Mouse (Mus musculus) ovary, adult 10 weeks (tissue): ENCODE results near the gene Toe1. TPM values are rescaled to one million over a fixed set of nuclear protein-coding genes. Genes with fewer than 3 reads are reported as not detected.

Experiments
- polyA plus RNA-seq: library from polyadenylated mRNA; stranded (reverse); fragments of 350-450 nt; fragmentation: Illumina TruSeq; extraction: RNeasy Lipid Tissue Mini Kit (QIAGEN cat#74804); gene quantifications from one replicate; pipeline ENCODE4 v1.2.3, GENCODE M21; 2014

Toe1 gene
- polyA plus RNA-seq = 6.5 TPM

DNA sequence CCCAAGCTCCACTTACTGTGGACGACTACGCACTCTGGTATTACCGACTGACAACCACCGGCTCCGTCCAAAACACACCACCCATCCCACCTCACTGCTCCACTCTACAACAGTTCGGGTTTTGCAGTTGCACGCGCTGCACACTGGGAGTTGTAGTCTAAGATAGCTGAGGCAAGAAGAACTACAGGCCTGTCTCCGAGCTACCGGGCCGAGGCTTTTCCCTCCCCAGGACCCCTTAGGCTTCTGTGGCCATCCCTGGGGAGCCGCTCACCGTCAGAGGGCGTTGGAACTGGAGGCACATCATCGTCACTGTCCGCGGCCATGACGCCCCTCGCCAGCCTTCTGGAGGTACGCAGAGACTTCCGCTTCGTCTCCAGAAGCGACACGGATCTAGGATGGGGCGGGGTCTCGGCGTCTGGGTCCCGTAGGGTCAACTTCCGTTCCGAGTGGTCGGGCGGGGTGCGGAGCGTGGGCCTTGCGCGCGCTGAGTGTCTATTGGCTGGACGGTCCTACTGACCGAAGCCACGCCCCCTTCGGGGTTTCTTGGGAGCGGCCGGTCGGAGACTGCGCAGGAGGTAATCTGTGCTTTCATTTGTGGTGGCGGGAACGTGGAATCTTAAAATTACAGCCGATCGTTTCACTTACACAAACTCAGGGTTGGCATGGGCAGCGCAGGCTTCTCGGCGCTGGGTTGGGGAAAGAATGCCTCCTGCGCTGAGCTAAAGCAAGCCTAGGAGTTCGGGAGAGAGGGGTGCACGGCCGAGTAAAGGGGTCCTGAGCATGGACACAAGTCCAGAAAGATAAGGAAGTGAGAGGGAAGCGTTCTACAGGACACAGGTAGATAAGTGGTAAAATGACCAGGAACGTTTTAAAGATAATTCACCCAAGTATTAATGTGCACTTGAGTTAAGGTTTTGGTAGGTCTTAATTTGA is at the start of gene Toe1, which contains the start of gene Mutyh:
Gene Toe1 (minus strand): TSS at position 444 of the 933 bp plus-strand sequence.
Gene Mutyh (plus strand): TSS at position 527 of the 933 bp plus-strand sequence.

GRCm38 (mm10) chr4:116821694-116822016 is 14.2 kb upstream of the Toe1 start, which contains the start of gene Hpdl:
Hpdl (minus strand) TSS chr4:116821707.

Other genes starting within 250 kb of the Toe1 start
- 72.8 TPM for gene Gpbp1l1, start 250.0 kb downstream of the Toe1 start, polyA plus RNA-seq
- 3.5 TPM for gene Ccdc17, start 211.0 kb downstream of the Toe1 start, polyA plus RNA-seq
- 207 TPM for gene Nasp, start 179.7 kb downstream of the Toe1 start, polyA plus RNA-seq
- 554 TPM for gene Akr1a1, start 156.0 kb downstream of the Toe1 start, polyA plus RNA-seq
- gene Prdx1, start 122.1 kb downstream of the Toe1 start, polyA plus RNA-seq = 3,325 TPM
- 33.4 TPM for gene Mmachc, start 99.2 kb downstream of the Toe1 start, polyA plus RNA-seq
- gene Ccdc163, start 99.1 kb downstream of the Toe1 start, polyA plus RNA-seq = 14.2 TPM
- 2.5 TPM for gene Tesk2, start 86.7 kb downstream of the Toe1 start, polyA plus RNA-seq
- gene Mutyh, start 83 bp upstream of the Toe1 start, polyA plus RNA-seq = 0.83 TPM
- 0.26 TPM for gene Hpdl, start 14.1 kb upstream of the Toe1 start, polyA plus RNA-seq
- 3.1 TPM for gene Zswim5, start 69.7 kb upstream of the Toe1 start, polyA plus RNA-seq
- 7.2 TPM for gene Urod, start 186.8 kb upstream of the Toe1 start, polyA plus RNA-seq
- gene Hectd3, start 187.7 kb upstream of the Toe1 start, polyA plus RNA-seq = 3.3 TPM
- gene Eif2b3, start 211.8 kb upstream of the Toe1 start, polyA plus RNA-seq = 23.5 TPM